Mouse (Mus musculus): ENCODE measurements around the gene Cstf1. TPM values are rescaled to one million over a fixed set of nuclear protein-coding genes. Genes with fewer than 3 reads are reported as not detected.

The Cstf1 gene
- total RNA-seq, 2 experiments from 2014 or later = 23.1 TPM

DNA sequence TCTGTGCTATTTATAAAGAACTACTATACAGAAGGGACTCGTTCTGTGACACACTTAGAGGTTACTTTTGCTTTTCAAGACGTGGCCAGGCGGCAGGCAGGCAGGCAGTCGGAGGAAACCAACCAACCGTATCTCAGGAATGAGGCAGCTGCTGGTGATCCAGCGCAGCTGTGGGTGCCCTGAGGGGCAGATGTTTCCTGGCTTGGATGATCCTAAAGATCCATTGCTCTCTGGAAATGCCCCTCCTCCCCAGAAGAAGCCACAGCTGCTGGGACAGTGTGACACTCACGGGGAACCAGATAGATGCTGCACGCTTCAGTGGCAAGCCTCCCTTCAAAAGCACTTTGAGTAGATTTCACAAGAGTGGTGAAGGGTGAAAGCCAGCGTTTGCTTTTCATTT lies 42.0 kb downstream of the Cstf1 start:
- DNase-seq = peak in 1 of 2 experiments; percentile 15
- intact Hi-C loops (cut with DNase I) = no loop called here

- intact Hi-C loops (cut with DNase I) = no loop called here
- peak in 1 of 2 experiments; percentile 26 for DNase-seq
Measured at GRCm38 (mm10) chr2:172413273-172413672, 42.8 kb downstream of the Cstf1 start.

DNA sequence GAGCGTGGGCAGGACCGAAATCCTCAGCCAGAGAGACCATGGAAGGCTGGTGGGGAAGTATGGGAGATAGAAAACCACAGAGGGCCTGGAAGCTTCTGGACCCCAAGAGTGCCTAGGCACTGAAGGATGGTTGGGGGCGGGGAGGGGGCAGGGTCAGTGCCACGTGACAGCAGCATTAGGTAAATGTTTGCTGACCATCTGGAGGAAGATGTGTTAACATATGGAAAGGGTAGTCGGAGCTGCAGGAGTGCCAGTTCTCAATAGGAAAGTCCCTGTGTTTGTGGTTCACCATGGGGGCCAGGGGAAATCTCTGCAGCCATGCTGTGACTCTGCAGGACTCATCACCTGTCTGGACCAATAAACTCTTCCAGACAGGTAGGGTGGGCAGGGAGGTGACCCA lies 43.4 kb downstream of the Cstf1 start:
- no peak for DNase-seq
- intact Hi-C loops (cut with DNase I) = no loop called here

DNA sequence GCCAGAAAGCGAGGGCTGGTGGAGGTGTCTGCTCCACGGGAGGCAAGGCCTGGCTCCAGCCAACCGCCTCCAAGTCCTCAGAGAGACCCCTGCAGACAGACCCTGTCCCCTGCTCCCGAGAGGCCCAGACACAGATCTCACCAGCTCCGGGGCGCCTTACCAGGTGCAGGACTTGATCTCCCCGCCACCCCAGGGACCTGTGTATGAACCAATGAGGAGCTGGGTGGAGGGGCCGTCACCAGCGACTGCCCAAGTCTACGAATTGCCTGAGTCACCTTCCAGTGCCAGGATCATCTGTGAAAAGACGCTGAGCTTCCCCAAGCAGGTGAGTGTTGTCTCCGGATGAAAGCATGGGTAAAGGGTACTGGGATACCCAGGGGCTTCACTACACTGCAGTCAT lies 45.7 kb downstream of the Cstf1 start:
- no peak for DNase-seq
- intact Hi-C loops (cut with DNase I) = no loop called here

GRCm38 (mm10) chr2:172416876-172417275 lies 46.4 kb downstream of the Cstf1 start:
- DNase-seq = no peak
- intact Hi-C loops (cut with DNase I) = no loop called here

GRCm38 (mm10) chr2:172418208-172418607 lies 47.7 kb downstream of the Cstf1 start:
- no peak for DNase-seq
- intact Hi-C loops (cut with DNase I) = no loop called here

- intact Hi-C loops (cut with DNase I) = no loop called here
- peak; percentile 63 to 73 for DNase-seq
Measured at GRCm38 (mm10) chr2:172430609-172431008, 60.1 kb downstream of the Cstf1 start.

Other genes starting within 250 kb of the Cstf1 start
- not detected for gene Mc3r, start 122.2 kb upstream of the Cstf1 start, total RNA-seq (2021)
- gene Fam210b, start 25.1 kb upstream of the Cstf1 start, total RNA-seq (2021) = 1 to 10 TPM; 7.2 to 9.1 TPM
- gene Aurka, start 146 bp upstream of the Cstf1 start, total RNA-seq (2021) = 10 to 100 TPM; 10.8 to 13.7 TPM
- gene Cass4, start 23.1 kb downstream of the Cstf1 start, total RNA-seq (2021) = under 1 TPM; 0.22 to 0.25 TPM
- 10 to 100 TPM; 40.7 to 40.9 TPM for gene Rtf2, start 69.9 kb downstream of the Cstf1 start, total RNA-seq (2021)
- gene Gcnt7, start 87.9 kb downstream of the Cstf1 start, total RNA-seq (2021) = not detected
- not detected for gene Fam209, start 101.8 kb downstream of the Cstf1 start, total RNA-seq (2021)
- not detected for gene Tfap2c, start 178.9 kb downstream of the Cstf1 start, total RNA-seq (2021)